Mouse (Mus musculus) 3T3-L1 (cell line): Measurements from ENCODE around the gene Kif6.
A peak's percentile ranks its signal among the peaks of the same experiment; 100 is the strongest.

Source experiments
- DNase-seq: peaks from one replicate; pipeline ENCODE4 v3.0.0-alpha.2; 2015; ENCODE audit warnings: low read depth, low spot score

Gene Kif6

GRCm38 (mm10) chr17:49661626-49662025 is 46.7 kb downstream of the Kif6 start:
- peak; percentile 64 for DNase-seq

GRCm38 (mm10) chr17:49666728-49667127 is 51.8 kb downstream of the Kif6 start:
- DNase-seq, result no peak

DNA sequence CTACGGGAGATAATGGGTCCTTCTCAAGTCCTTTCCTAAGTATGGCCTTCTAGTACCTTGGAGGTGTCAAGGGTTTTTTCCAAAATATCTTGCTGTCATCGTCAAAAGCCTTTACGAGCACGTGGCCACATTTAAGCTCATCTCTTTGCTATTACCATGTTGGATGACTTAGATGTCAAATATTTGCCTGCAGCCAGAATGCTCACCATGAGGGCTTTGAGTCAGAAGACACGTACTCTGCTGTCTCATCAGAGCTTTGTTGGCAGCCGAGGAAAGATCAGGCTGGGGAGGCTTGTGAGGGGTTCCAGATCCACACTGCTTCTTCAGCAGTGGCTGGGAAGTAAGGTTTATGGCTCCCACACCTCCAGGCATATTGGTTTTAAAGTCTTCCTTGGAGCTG is 53.4 kb downstream of the Kif6 start:
- peak; percentile 75 for DNase-seq

GRCm38 (mm10) chr17:49671921-49672339 is 57.0 kb downstream of the Kif6 start:
- DNase-seq, result peak; percentile 76

- no peak for DNase-seq
Observed at GRCm38 (mm10) chr17:49672421-49672820, 57.5 kb downstream of the Kif6 start.

GRCm38 (mm10) chr17:49675629-49676028 is 60.7 kb downstream of the Kif6 start:
- DNase-seq, result no peak

DNA sequence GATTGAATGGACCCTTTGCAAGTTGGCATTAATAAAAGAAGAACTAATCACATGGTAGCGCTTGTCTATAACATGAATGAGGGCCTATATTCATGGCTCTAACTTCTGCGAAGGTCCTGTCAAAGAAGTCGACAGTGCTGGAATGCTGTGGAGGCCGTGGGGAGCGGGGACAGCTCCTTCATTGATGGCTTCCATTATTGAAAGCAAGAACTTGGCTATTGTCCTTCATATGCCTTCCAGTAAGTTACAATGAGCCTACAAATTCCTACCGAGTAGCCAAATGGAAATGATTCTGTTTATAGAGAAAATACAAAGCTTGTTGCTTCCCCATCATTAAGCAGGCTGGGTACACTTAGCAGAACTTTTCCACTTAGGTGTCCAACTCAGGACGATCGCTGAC is 66.5 kb downstream of the Kif6 start:
- no peak for DNase-seq

DNA sequence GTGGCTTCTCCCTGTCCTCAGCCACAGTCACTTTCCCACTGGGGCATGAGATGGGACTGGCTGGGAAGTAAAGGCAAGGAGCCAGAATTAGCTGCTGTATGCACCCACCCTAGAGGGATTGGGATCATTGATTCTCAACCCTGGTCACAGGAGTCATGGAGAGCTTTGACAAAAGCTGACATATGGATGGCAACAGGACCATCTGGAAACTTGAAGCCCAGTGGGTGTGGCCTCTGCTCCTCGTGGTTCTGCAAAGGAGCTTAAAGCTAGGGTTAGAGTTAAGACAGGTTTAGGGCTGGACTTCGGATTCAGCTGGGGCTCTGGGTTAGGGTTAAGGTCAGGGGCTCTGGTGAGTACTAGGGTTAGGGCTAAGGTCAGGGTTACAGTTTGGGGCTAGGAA is 69.2 kb downstream of the Kif6 start:
- DNase-seq, result no peak

DNA sequence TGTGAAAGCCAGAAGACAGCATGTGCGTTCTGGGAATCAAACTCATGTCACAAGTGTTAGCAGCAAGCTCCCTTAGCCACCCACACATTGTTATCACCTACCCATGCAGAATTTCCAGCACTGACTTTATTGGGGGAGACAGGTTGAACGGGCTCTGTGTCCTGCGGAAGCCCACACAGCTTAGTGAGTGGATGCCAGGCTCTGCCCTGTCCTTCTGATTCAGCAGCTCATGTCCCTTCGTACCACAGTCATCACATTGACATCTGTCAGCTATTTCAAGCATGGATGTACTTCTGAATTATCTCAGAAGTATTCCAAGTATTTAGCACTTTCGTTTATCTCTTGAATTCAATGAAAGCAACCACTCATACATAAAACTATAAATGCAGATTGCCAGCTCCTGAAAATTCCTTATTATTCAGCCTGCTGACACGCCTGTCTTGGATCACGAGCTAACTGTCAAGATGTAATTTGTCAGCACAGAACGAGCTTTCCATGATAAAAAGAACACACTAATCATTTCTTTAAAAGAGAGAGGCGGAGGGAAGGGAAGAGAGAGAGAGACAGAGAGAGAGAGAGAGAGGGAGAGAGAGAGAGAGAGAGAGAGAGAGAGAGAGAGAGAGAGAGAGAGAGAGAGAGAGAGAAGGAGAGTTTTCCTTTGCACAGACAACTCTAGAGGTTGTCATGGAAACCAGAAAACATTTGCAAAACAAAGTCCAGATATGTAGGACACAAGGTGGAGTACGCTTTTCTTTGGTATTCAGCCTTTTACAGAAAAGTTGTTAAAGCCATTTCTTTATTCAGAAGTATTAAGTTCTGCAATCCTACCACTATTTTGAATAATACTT is 75.9 kb downstream of the Kif6 start:
- peak; percentile 62 for DNase-seq

GRCm38 (mm10) chr17:49691455-49691805 is 76.5 kb downstream of the Kif6 start:
- DNase-seq, result no peak

- no peak for DNase-seq
Observed at GRCm38 (mm10) chr17:49693206-49693605, 78.3 kb downstream of the Kif6 start.

- DNase-seq, result no peak
Observed at GRCm38 (mm10) chr17:49697220-49697619, 82.3 kb downstream of the Kif6 start.

DNA sequence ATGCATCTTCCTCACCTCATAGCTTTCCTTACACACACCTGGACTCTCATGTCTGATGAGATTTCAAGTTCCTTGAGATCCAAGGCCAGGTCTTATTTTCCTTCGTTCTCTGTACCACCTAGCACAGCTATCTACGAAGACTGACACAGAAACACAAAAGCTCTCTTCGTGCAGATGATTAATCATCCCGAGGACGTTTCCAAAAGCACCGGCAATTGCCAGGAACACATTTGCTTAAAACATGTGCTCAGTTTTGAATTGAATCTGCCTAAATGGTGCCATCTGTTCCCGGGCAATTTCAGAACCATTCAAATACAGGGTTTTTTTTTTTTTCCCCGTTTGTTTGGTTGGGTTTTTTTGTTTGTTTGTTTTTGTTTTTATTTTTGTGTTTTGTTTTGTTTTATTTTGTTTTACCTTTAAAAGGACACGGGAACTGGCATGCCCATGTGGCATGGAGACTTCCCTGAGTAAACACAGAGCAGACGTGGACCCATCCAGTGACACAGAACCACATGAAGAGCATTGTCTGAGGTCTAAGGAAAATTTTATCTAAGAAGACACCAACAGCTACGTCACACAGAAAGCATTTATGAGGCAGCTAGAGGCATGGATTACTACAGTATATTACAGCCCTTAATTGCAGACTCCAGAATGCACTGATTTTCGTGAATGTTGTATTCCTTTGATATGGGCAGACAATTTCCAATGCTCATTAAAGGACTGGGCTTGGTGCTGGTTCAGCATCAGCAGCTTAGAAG is 88.7 kb downstream of the Kif6 start:
- no peak for DNase-seq

DNA sequence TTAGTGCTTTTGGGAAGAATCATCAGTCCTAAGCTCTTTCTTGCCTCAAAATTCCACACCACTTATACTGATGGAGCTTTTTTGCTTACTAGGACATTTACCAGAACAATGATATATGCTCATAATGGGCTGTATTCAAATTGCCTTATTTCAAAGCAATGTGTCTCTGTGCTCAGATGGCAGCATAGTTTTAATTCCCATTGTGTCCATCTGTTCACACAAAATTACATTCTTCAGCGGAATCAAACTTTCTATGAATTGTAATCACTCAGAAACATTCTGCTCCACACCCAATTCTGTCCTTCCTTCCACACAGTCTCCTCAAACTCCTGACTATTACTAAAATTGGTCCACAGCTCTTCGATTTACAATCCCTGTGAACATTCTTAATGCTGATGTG is 94.3 kb downstream of the Kif6 start:
- DNase-seq, result no peak

DNA sequence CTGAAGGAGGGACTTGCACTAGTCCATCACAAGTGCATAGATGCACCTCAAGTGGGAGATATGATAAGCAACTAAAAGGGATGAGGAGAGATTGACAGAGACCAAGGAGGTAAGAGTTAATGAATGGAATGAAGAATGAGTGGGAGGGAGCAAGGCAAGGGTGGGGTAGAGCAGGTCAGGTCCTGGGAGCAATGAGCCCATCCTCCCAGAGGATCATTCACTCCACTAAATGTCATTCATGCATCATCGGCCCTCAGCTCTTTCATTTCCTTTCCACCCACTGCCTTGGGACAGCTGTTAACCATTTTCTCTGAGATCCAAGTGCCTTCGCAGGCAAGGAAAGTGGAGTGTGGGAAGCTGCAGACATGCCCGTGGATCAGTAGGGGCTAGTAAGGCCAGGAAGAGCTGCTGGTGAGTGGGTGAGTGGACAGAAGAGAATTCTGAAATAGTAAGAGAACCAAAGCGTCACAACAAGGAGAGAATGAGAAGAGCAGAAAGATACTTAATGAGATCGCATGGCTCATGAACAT is 95.2 kb downstream of the Kif6 start:
- no peak for DNase-seq

DNA sequence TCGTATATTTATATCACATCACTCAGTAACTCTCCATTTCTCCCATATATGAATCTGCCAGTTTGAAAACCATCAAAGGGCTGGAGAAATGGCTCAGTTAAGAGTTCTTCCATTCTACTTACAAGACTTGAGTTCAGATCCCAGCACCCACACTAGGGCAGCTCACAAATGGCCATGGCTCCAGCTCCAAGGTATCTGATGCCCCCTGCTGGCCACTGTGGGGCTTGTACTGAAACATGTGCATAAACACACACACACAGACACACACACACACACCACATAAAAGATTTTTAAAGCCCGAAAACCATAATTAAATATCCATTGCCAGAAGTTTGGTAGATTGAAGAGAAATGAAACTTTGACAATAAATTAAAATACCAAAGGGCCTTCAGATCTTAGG is 111.3 kb downstream of the Kif6 start:
- DNase-seq, result no peak

GRCm38 (mm10) chr17:49726976-49727375 is 112.0 kb downstream of the Kif6 start:
- DNase-seq, result no peak

GRCm38 (mm10) chr17:49727428-49728045 is 112.6 kb downstream of the Kif6 start:
- DNase-seq, result no peak

- DNase-seq, result no peak
Observed at GRCm38 (mm10) chr17:49729856-49730255, 114.9 kb downstream of the Kif6 start.

GRCm38 (mm10) chr17:49732706-49733105 is 117.8 kb downstream of the Kif6 start:
- DNase-seq, result no peak

GRCm38 (mm10) chr17:49734079-49734478 is 119.1 kb downstream of the Kif6 start:
- DNase-seq, result no peak

- no peak for DNase-seq
Observed at GRCm38 (mm10) chr17:49734776-49735175, 119.8 kb downstream of the Kif6 start.
